Mouse (Mus musculus): ENCODE data around the gene Serpina1e.

Serpina1e gene

GRCm38 (mm10) chr12:103958798-103959197 lies at the start of gene Serpina1e:
Gene Serpina1e, minus strand, starts transcription at chr12:103958975.
- no peak for DNase-seq (ENCODE audit: low read depth, low spot score)

GRCm38 (mm10) chr12:104004689-104005088 lies 45.9 kb upstream of the Serpina1e start:
- DNase-seq (ENCODE audit: low read depth, low spot score) = no peak

DNA sequence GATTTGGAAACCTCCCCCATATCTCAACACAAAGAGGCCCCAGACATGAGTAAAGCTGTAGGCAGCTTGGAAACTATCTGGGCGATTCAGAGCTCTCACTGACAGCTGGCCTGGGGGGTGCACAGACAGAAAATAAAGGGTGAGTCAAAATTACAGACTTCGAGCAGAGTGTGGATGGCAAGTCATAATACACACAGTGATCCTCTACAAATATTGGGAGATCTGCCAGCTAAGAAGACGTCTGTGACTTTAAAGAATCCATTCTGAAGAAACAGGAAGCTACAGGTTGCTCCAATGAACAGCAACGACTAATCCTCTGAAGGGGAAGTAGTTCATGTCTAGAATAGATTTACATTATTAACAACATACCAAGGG lies 44.5 kb upstream of the Serpina1e start:
- no peak for DNase-seq (ENCODE audit: low read depth, low spot score)

DNA sequence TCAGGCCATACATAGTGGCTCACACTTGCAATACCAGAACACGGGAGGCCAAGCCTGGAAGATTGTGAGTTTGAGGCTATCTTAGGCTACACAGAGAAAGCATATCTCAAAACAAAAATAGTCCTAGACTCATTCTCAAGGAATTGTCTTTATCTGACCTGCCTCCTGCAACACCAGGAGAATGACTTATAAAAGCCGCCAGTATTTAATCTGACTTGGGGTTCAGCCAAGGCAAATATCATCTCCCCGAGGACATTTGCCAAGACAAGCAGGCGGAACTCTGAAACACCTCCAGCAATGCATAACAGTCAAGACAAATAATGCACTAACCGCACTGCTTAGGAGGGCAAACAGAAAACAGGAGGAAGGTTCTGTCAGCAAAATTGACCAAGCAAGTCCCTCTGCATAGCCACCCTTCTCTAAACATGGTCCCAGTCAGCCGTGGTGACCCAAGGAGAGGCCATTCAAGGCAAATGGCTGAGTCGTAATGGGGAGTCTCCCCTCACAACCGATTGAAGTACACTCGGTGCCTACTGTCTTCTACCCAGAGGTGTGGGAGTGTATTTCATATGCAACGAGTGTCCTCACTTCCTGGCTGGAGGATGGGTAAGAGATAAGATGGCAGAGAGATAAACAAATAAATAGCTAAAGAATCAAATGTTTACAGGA lies 43.9 kb upstream of the Serpina1e start:
- no peak for DNase-seq (ENCODE audit: low read depth, low spot score)

- DNase-seq (ENCODE audit: low read depth, low spot score) = no peak
Measured at GRCm38 (mm10) chr12:104000594-104000993, 41.8 kb upstream of the Serpina1e start.

DNA sequence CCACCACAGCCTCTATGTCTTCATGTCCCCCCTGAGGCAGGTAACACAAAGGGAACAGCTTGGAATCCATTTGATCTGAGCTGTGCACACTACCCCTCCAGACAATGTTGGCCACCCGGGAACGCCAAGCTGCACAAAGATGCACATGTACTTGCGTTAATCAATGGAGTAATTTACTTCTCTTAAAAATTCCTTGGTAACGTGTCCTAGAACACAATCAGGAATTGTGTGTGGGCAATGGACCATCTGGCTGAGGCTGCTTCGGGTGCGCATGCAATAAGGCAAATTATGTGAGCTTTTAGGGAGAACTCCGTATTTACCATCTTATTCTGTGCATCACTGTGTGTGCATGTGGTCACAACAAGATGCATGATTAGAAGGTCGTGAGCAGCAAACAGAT lies 40.8 kb upstream of the Serpina1e start:
- peak; percentile 28 for DNase-seq (ENCODE audit: low read depth, low spot score)

- DNase-seq (ENCODE audit: low read depth, low spot score) = no peak
Measured at GRCm38 (mm10) chr12:103996513-103996912, 37.7 kb upstream of the Serpina1e start.

- peak; percentile 69 for DNase-seq (ENCODE audit: low read depth, low spot score)
Measured at GRCm38 (mm10) chr12:103995292-103996072, 36.7 kb upstream of the Serpina1e start.

DNA sequence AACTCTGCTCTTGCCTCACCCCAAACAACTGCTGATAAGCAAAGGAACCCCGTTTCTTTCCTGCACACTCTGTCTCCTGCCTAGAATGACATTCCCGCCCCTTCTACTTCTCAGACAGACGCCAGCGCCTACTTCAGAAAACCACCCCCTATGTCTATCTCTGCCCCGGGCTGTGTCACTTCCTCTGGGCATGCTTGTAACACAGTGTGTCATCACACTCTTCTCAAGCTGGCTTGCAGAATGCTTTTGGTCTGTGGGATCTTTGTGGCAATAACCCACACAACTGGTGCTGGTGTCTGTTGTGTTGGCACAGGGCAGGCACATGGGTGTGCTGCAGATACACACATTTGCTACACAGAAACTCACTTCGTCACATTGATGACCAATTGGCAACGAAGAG lies 34.2 kb upstream of the Serpina1e start:
- no peak for DNase-seq (ENCODE audit: low read depth, low spot score)

- no peak for DNase-seq (ENCODE audit: low read depth, low spot score)
Measured at GRCm38 (mm10) chr12:103989857-103990256, 31.1 kb upstream of the Serpina1e start, which contains the start of gene Serpina11. Gene Serpina11, minus strand, starts transcription at chr12:103989957.

- DNase-seq (ENCODE audit: low read depth, low spot score) = no peak
Measured at GRCm38 (mm10) chr12:103989514-103989767, 30.7 kb upstream of the Serpina1e start.

- DNase-seq (ENCODE audit: low read depth, low spot score) = no peak
Measured at GRCm38 (mm10) chr12:103988754-103989513, 30.2 kb upstream of the Serpina1e start.

- no peak for DNase-seq (ENCODE audit: low read depth, low spot score)
Measured at GRCm38 (mm10) chr12:103985868-103986267, 27.1 kb upstream of the Serpina1e start.

DNA sequence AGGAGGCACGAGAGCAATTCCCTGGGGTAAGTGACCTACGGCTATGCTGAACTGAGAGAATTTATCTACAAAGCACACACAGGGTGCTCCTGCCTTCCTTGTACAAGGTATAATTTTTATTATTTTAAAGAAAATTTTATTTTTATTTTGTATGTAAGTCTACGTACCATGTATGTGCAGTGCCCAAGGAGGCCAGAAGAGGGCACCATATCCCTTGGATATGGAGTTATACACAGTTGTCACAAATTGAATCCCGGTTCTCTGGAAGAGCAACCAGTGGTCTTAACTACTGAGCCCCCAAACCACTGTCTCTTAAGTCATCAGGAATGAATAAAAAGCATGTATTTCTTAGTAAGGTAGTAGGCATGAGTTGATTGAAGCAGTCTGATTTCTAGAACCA lies 26.2 kb upstream of the Serpina1e start:
- DNase-seq (ENCODE audit: low read depth, low spot score) = peak; percentile 45

DNA sequence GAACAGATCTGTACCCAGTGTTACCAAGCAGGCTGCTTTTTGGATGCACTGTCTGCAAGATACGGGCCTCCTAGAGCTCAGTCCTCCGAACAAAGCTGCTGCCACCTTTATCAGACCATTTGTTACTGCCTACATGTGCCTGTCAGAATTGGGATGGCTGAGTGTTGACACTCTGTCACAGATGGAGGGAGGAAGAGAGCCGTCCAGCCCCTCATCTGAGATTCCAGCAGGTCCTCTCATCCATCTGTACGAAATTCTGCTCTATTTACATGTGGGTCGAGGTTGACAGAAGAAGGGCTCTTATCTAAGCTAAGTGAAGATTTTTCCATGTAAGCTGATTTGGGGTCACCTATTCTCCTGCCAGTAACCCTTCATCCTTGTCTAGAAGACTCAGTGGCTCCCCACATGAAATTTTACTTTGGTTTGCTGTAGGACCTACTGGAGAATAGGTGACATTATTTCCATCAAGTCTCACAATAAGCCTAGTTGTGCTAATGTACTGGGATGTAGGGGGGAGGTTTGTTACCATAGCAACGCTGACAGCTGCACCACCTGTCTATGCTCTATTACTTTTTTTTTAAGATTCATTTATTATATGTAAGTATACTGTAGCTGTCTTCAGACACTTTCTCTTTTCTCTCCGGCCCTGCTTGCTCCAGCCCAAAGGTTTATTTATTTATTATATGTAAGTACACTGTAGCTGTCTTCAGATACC lies 23.0 kb upstream of the Serpina1e start:
- no peak for DNase-seq (ENCODE audit: low read depth, low spot score)

DNA sequence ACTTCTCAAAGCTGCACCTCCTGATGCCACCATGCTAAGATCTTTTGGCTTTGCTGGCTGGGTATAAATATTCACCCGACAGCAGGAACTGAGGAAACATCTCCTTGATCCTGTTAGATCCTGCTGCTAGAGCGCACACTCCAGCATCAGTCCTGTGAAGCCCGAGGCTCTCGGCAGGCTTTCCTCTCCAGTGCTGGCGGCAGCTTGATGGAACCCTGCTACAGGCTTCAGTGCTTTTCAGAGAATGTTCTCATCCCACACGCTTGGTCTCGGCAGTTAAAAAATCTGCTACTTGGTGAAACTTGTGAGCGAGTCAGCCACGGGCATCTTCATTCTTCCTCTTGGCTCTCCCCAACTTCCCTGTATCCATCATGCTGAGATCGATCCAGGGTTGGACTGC lies 19.5 kb upstream of the Serpina1e start:
- no peak for DNase-seq (ENCODE audit: low read depth, low spot score)

DNA sequence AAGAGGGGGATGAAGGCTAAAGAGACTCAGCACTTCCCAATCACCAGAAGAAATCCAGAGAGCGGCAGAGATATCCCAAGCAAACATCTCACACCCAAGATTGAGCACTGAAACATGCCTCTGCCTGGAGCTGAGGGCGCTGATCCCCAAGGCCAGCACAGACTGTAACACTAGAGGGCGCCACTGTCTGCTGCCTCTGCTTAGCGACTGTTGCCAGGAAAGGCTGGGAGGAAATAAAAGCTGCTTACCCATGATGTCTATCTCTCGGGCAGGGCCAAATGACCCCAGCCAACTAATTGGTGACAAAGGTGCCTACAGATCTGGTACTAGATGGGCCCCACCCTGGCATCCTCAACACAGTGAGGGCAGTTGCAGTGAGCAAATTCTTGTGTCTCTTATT lies 19.1 kb upstream of the Serpina1e start:
- peak; percentile 32 for DNase-seq (ENCODE audit: low read depth, low spot score)

- no peak for DNase-seq (ENCODE audit: low read depth, low spot score)
Measured at GRCm38 (mm10) chr12:103977060-103977459, 18.3 kb upstream of the Serpina1e start.

GRCm38 (mm10) chr12:103971080-103971479 lies 12.3 kb upstream of the Serpina1e start:
- no peak for DNase-seq (ENCODE audit: low read depth, low spot score)

DNA sequence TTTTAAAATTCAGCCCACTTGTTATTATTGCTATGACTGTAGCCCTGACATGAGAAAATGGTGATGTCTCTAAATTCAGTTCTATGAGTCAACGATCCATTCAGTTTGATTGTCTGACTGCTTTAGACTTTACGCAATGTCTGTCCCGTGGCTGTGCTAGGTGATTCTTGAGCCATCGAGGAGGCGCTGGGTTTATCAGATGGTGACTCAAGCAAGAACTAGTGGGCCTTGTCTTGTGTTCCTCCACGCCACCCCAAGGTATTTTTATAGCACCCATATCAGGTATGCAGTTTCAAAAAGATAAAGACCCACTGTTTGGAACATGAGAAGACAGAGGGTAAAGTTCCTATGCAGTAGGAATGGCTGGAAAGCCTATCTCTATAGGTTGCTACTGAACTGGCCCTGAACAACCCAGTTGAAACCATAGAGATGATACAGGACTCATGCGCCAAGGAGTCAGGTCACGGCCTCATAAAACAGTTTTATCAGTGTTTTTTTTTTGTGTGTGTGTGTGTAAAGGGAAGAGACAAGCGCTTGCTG lies 10.9 kb upstream of the Serpina1e start:
- no peak for DNase-seq (ENCODE audit: low read depth, low spot score)

- no peak for DNase-seq (ENCODE audit: low read depth, low spot score)
Measured at GRCm38 (mm10) chr12:103966761-103967160, 8.0 kb upstream of the Serpina1e start.

- DNase-seq (ENCODE audit: low read depth, low spot score) = no peak
Measured at GRCm38 (mm10) chr12:103963288-103963687, 4.5 kb upstream of the Serpina1e start.

Data from mesoderm, embryonic 11.5 days (tissue).